Mouse (Mus musculus) embryonic facial prominence, embryonic 13.5 days (tissue): ENCODE measurements around the gene Acsf3. TPM values are rescaled to one million over a fixed set of nuclear protein-coding genes. Genes with fewer than 3 reads are reported as not detected.

Source experiments
- ATAC-seq: fragments of 200-750 bp; cut with Nextera tagmentation; 2 replicates; pipeline ENCODE4 v1.8.0; 2017; ENCODE audit warnings: low read depth; ENCODE audit not compliant: insufficient number of reproducible peaks, insufficient read depth, low FRiP score, low TSS enrichment
- H3K27ac ChIP-seq: fragments of 300-500 bp; sonication (generic); 2 replicates; pipeline ENCODE4 v1.5.1; 2015; ENCODE audit warnings: moderate library complexity, mild to moderate bottlenecking, inconsistent platforms
- H3K27me3 ChIP-seq: fragments of 300-500 bp; sonication (generic); 2 replicates; pipeline ENCODE4 v1.6.1; 2015; ENCODE audit warnings: mild to moderate bottlenecking, inconsistent platforms
- H3K36me3 ChIP-seq: fragments of 300-500 bp; sonication (generic); 2 replicates; pipeline ENCODE4 v1.6.1; 2015; ENCODE audit warnings: mild to moderate bottlenecking, inconsistent platforms
- H3K4me1 ChIP-seq: fragments of 300-500 bp; sonication (generic); 2 replicates; pipeline ENCODE4 v1.6.1; 2015; ENCODE audit warnings: inconsistent platforms
- H3K4me2 ChIP-seq: fragments of 300-500 bp; sonication (generic); 2 replicates; pipeline ENCODE4 v1.6.1; 2015; ENCODE audit warnings: moderate library complexity, mild to moderate bottlenecking, inconsistent platforms
- H3K4me3 ChIP-seq: fragments of 300-500 bp; sonication (generic); 2 replicates; pipeline ENCODE4 v1.5.1; 2015; ENCODE audit warnings: mild to moderate bottlenecking, inconsistent platforms
- H3K9ac ChIP-seq: fragments of 300-500 bp; sonication (generic); 2 replicates; pipeline ENCODE4 v1.6.1; 2015; ENCODE audit warnings: mild to moderate bottlenecking, inconsistent platforms
- H3K9me3 ChIP-seq: fragments of 300-500 bp; sonication (generic); 2 replicates; pipeline ENCODE4 v1.6.1; 2016; ENCODE audit warnings: inconsistent platforms
- WGBS: fragments of 180-500 bp; shearing (Covaris S2); methylation state at CpG from one replicate; pipeline ENCODE4 v1.1.7; 2015; ENCODE audit warnings: mixed read lengths; 5-methylcytosine and 5-hydroxymethylcytosine counted together
- polyA plus RNA-seq: library from polyadenylated mRNA; unstranded; fragments of >200 nt; fragmentation: Nextera tagmentation; extraction: Ambion mirVana; gene quantifications from 2 replicates; pipeline ENCODE4 v1.2.1, GENCODE M21; 2015

Gene Acsf3
- polyA plus RNA-seq, 1 experiment from 2014 or later, result 18.9 TPM

DNA sequence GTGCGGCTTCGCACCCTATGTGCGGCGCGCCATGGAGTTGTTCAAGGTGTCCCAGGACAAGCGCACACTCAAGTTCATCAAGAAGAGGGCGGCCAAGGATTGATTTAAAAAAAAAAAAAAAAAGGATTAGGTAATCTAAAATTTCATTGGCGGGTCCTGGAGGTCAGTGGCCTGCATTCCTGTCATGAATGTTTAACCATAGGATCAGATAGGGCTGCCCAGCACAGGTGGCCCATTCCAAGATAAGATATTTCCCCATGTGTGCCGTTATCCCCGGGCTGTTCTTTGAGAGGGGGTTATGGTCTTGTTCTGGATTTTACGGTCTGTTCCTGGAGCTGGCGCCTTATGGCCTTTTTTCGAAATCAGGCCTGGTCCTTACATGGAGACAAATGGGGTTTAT is 61.4 kb downstream of the Acsf3 start:
- Histone ChIP-seq H3K36me3 (no peaks in the 10 kb centered on the region), H3K27ac (no peak overlapping the region), H3K27me3 (no peaks in the 10 kb centered on the region), H3K4me3 (no peak overlapping the region), H3K9ac (no peak overlapping the region), H3K4me1 (no peaks in the 10 kb centered on the region), H3K4me2 (no peak overlapping the region), H3K9me3 (no peaks in the 10 kb centered on the region)
- 94% methylated on average over 13 of the region's 13 CpGs for WGBS
- no peak for ATAC-seq

DNA sequence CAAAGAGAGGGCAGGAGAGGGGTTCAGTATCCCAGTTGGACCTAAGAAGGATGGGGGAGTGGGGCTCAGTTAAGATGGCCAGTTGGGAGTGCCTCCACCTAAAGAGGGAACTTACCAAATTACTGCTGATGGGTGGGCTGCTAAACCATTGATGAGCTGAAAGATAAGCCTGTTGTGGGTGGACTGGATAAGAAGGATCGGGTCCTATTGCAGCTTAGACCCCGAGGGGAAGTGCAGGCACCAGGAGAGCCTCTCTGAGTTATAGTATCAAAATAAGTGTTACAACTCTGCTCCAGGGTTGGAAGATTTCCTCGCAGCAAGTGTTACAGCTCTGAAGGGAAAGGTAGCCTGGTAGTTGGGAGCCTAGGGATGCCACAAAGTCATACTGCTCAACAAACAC is 68.9 kb downstream of the Acsf3 start:
- Histone ChIP-seq H3K9me3 (no peaks in the 10 kb centered on the region), H3K4me3 (no peak overlapping the region), H3K27me3 (peaks cover 3% of the 10 kb centered on the region; the same call in 1 of the 2 replicates), H3K9ac (no peak overlapping the region), H3K36me3 (no peaks in the 10 kb centered on the region), H3K4me2 (no peak overlapping the region), H3K27ac (no peak overlapping the region), H3K4me1 (peaks cover 11% of the 10 kb centered on the region)
- no peak for ATAC-seq
- 48% methylated on average over 3 of the region's 3 CpGs for WGBS

DNA sequence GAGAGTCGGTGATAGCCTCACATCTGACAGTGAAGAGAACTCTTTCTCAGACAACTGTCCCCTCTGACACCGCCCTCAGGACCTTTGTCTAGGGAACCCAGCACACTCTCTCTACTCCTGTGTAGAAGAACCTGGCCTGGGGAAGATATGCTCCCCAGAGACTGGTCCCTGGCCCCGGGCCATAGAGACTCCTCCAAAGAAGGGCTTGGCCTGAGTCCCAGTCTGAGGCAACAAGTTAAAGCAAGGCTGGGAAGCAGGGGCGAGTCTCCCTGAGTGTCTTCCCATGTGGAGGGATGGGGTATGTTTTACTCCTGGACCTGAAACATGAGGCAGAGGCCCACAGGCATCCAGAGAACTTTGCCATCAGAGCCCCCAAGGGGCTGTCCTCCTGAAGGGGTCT is 70.4 kb downstream of the Acsf3 start:
- Histone ChIP-seq H3K4me1 (peaks cover 18% of the 10 kb centered on the region), H3K27ac (no peak overlapping the region), H3K4me2 (no peak overlapping the region), H3K27me3 (peaks cover 3% of the 10 kb centered on the region; the same call in 1 of the 2 replicates), H3K9ac (no peak overlapping the region), H3K4me3 (no peak overlapping the region), H3K9me3 (no peaks in the 10 kb centered on the region), H3K36me3 (no peaks in the 10 kb centered on the region)
- no peak for ATAC-seq
- WGBS, result 73% methylated on average over 4 of the region's 4 CpGs

DNA sequence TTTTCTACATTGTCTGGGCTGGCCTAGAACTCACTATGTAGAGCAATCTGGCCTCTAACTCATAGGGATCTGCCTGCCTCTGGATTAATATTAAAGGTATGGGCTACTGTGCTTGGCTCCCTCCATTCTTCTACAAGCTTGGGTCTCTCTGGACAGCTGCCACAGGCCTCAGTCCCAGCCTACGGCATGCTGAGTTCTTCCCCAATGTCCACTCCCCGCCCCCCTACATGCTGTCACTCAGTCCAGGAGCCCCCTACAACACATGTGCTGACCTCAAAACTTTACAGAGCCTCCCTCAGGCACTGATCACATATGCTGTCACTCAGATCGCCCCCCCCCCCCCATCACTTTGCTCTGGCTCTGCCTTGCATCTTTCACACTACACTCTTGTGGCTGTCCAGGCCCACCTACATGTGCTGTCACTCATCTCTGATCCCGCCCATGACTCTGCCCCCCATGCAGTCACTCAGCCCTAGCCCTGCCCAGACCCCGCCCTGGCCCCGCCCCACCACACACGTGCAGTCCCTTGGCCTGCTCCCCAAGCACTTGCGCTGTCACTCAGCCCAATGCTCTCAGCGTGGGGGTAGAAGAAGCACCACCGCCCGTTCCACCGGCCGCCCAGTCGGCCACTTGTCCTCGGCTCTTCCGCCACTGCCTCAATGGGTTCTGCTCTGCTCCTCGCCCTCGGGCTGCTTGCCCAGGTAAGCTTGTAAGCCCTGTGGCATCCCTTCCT is 72.7 kb downstream of the Acsf3 start, which contains the start of gene Cdh15:
Gene Cdh15 (plus strand): TSS at position 138 of the 733 bp plus-strand sequence.
- ATAC-seq, result peak; percentile 74

DNA sequence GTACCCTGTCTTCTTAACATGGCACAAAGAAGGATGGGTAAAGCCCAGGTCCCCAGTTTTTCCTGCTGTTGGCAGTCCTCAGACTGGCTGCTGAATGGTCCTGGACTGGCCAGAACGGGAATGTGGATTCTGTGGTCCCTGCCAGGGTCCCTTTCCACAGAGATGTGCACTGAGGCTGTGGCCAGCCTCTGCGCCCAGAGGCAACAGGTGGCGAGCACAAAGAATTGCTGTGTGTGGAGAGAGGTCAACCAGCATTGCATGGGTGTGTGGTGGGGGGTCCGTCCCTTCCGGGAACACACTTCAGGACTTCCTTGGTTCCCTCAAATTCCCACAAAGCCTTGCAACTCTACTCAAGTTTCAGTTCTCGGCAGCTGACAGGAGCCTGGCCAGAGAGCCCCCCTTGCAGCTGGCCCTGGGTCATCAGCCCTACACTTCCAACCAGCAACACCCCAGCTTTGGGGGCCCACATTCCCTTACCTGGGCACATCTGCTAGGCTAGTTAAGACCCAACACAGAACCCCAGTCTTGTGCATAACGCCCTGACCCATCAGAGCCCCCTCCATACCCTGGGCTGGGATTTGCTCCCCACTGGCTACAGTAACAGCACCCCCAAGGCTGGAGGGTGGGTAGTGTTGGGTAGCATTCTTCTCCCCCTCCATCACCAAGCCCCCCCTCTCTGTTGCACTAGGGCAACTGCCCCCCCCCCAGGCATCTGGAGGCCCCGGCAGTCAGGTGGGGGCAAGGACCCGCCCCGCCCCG is 74.0 kb downstream of the Acsf3 start:
- ATAC-seq, result 0 out of 2 replicates have a peak, but pooled peaks have one; percentile 13
- no peak overlapping the region for H3K9ac ChIP-seq
- no peaks in the 10 kb centered on the region for H3K9me3 ChIP-seq
- no peak overlapping the region; the same call in 1 of the 2 replicates for H3K4me3 ChIP-seq
- WGBS, result 34% methylated on average over 7 of the region's 11 CpGs
- no peaks in the 10 kb centered on the region for H3K36me3 ChIP-seq
- no peak overlapping the region for H3K4me2 ChIP-seq
- peaks cover 3% of the 10 kb centered on the region; the same call in 1 of the 2 replicates for H3K27me3 ChIP-seq
- peaks cover 25% of the 10 kb centered on the region for H3K4me1 ChIP-seq
- no peak overlapping the region for H3K27ac ChIP-seq

More for the DNA sequence above, 72.7 kb downstream of the Acsf3 start, which contains the start of gene Cdh15:
- 14% methylated on average over 18 of the region's 18 CpGs for WGBS
- H3K9ac ChIP-seq, result 0 out of 2 replicates have a peak within 1 kb of the TSS, but pooled peaks have one; percentile 49
- peaks cover 3% of the 10 kb centered on the region; the same call in 1 of the 2 replicates for H3K27me3 ChIP-seq
- peak within 1 kb of the TSS; percentile 20 for H3K4me3 ChIP-seq
- H3K27ac ChIP-seq, result no peak within 1 kb of the TSS
- peak within 1 kb of the TSS; percentile 49 for H3K4me2 ChIP-seq
- H3K36me3 ChIP-seq, result no peaks in the 10 kb centered on the region
- no peaks in the 10 kb centered on the region for H3K9me3 ChIP-seq
- H3K4me1 ChIP-seq, result peaks cover 17% of the 10 kb centered on the region

DNA sequence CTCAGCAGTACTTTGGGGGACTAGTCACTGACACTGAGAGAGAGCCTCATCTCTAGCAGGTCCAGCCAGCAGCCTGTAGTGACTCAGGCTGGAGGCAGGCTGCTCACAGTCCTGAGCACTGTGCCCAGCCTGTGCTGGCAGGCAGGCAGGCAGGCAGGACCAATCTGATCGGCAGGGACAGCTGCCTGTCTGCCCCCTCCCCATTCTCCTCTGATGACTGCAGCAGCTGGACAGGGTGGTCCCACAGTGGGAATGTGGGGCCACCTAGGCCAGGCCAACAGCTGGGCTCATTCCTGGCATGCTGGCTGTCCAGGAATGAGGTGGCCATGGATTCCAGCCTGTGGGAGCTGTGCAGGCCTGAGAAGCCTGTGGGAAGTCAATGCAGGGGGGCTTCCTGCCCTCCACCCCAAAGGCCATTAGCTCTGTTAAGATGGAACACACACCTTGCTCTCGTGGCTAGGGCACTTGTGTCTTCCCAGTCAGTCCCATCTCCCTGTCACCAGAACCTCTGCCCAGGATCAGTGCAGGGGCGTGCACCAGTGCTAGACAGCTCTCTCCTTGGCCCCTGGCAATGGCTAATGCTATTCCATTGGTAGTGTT is 75.5 kb downstream of the Acsf3 start:
- Histone ChIP-seq H3K36me3 (no peaks in the 10 kb centered on the region), H3K27me3 (peaks cover 3% of the 10 kb centered on the region; the same call in 1 of the 2 replicates), H3K4me3 (no peak overlapping the region), H3K4me2 (no peak overlapping the region), H3K9me3 (no peaks in the 10 kb centered on the region), H3K9ac (no peak overlapping the region), H3K4me1 (peaks cover 25% of the 10 kb centered on the region), H3K27ac (no peak overlapping the region)
- 73% methylated on average over 3 of the region's 3 CpGs for WGBS
- ATAC-seq, result no peak

DNA sequence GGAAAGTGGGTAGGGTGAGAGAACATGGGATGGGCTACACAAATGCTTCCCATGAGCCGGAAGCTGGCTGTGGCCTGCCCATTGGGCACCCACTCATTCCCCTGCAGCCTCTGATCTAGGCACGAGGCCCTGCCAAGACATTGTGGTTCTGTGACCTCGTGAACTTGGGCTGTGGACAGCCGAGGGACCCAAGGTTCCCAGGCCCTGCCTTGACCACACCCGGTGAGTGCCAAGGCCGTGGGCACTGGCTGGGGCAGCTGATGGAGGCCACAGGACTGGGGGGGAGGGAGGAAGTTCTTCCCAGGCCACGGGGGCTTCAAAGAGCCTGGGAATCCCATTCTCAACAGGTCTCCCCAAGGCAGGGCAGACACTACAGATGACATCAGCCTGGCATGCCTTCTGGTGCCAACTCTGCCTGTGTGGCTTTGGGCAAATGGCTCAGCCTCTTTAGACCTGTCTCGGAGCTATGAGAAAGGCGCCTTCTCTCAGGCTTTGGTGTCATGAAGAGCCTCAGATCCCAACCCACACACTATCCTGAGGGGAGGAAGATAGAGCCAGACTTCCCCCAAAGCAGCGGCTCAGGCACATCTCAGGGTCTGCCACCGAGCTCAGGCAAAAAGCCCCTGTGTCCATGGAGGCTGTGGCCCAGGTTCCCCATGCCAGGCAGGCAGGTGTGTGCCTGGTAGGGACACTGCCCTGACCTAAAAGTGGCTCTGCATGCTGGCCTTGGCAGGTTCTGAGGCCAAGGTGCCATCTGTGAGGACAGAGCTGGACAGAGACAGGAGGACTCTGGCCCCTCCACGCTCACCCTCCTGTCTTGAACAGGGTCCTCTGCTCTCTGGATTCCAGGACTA is 76.6 kb downstream of the Acsf3 start:
- H3K27ac ChIP-seq, result no peak overlapping the region
- no peak overlapping the region for H3K4me3 ChIP-seq
- no peak overlapping the region for H3K9ac ChIP-seq
- no peaks in the 10 kb centered on the region for H3K36me3 ChIP-seq
- peaks cover 25% of the 10 kb centered on the region for H3K4me1 ChIP-seq
- ATAC-seq, result no peak
- 87% methylated on average over 12 of the region's 12 CpGs for WGBS
- no peak overlapping the region for H3K4me2 ChIP-seq
- H3K9me3 ChIP-seq, result no peaks in the 10 kb centered on the region
- H3K27me3 ChIP-seq, result peaks cover 3% of the 10 kb centered on the region; the same call in 1 of the 2 replicates

DNA sequence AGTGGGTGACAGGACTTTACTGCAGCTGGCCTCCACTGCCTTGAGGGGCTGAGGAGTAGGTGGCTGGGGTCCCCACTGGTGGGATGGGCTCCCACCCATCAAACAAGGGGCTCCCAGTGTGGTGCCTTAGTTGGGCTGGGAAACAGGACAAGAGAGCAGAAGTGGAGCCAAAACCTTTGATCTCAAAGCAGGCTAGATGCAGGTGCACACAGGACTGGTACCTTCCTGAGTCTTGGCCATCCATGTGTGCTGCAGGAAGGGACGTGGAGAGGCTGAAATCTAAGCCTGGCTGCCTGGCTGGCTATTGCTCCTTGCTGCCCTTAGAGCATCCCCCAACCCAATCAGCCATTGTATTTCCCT is 77.2 kb downstream of the Acsf3 start:
- WGBS, result 35% methylated on average over 1 of the region's 1 CpGs
- H3K4me3 ChIP-seq, result no peak overlapping the region
- H3K27me3 ChIP-seq, result peaks cover 3% of the 10 kb centered on the region; the same call in 1 of the 2 replicates
- peaks cover 25% of the 10 kb centered on the region for H3K4me1 ChIP-seq
- H3K36me3 ChIP-seq, result no peaks in the 10 kb centered on the region
- no peaks in the 10 kb centered on the region for H3K9me3 ChIP-seq
- no peak overlapping the region for H3K4me2 ChIP-seq
- H3K9ac ChIP-seq, result no peak overlapping the region
- no peak overlapping the region for H3K27ac ChIP-seq
- ATAC-seq, result no peak

DNA sequence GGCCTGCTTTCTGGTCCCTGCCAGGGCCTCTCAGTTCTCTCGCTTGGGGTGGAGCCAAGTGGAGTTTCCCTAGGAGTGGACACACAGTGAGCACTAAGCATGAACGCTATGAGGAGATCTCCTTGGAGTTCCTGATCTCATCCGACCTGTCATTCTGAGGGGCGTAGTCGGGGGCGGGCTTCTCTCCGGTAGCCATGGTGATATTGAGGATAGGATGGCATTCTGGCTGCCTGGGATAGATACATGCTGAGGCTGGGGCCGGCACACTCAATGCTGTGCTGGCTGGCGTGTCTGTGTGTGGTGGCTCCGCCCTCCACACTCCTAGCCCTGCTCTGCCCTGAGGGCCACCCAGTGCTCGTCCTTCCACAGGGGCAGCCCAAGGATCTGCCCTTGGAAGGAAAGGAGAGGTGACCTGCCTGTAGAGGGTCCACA is 78.1 kb downstream of the Acsf3 start:
- Histone ChIP-seq H3K27me3 (peaks cover 3% of the 10 kb centered on the region; the same call in 1 of the 2 replicates), H3K27ac (no peak overlapping the region), H3K9me3 (no peaks in the 10 kb centered on the region), H3K4me3 (no peak overlapping the region), H3K4me2 (no peak overlapping the region), H3K4me1 (peaks cover 22% of the 10 kb centered on the region), H3K9ac (no peak overlapping the region), H3K36me3 (no peaks in the 10 kb centered on the region)
- 19% methylated on average over 11 of the region's 11 CpGs for WGBS
- 0 out of 2 replicates have a peak, but pooled peaks have one; percentile 16 for ATAC-seq

DNA sequence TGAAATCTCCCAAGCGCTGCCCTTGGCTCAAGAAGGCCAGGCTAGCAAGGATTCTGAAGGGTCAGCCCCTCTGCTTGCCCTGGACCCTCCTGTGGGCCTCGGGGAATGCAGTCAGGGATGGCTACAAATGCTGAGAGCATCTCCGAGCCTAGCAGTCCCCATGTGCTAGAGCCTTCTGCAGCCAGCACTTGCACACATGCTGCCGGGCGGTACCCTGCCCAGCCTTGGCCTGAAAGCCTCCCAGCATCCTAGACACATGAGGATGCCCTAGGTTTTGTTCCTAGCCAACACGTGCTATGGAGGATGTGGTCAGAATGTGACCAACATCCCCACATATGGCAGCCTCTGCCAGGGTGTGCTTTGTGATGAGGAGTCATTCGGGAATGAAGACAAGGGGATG is 79.1 kb downstream of the Acsf3 start:
- Histone ChIP-seq H3K4me1 (peaks cover 16% of the 10 kb centered on the region), H3K4me2 (no peak overlapping the region), H3K36me3 (no peaks in the 10 kb centered on the region), H3K9me3 (no peaks in the 10 kb centered on the region), H3K4me3 (no peak overlapping the region), H3K27ac (no peak overlapping the region), H3K9ac (no peak overlapping the region), H3K27me3 (no peaks in the 10 kb centered on the region)
- ATAC-seq, result no peak
- WGBS, result 69% methylated on average over 7 of the region's 7 CpGs

DNA sequence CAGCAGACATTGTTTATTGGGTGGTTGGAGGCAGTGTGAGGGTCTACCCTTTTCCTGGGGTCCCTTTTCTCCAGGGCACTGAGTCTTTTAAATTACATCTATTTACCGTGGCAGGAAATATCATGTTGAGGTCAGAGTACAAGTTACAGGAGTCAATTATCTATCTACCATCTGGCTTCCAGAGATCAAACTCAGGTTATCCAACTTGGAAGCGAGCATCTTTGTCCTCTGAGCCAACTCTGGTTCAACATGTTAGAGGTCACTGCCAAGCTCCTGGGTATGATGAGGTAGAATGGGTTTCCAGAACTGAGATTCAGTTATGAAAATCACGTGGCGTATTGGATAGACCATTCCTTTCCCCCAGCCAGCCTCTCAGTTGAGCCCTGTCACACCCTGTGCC is 79.8 kb downstream of the Acsf3 start:
- ATAC-seq, result no peak
- Histone ChIP-seq H3K36me3 (no peaks in the 10 kb centered on the region), H3K4me3 (no peak overlapping the region), H3K27ac (no peak overlapping the region), H3K9me3 (no peaks in the 10 kb centered on the region), H3K4me1 (peaks cover 10% of the 10 kb centered on the region), H3K27me3 (no peaks in the 10 kb centered on the region), H3K4me2 (no peak overlapping the region), H3K9ac (no peak overlapping the region)
- WGBS, result 61% methylated on average over 4 of the region's 4 CpGs
